Mouse (Mus musculus) CH12.LX (cell line): Measurements from ENCODE around the gene Btbd2. TPM values are rescaled to one million over a fixed set of nuclear protein-coding genes. Genes with fewer than 3 reads are reported as not detected.

ENCODE experiments used
- DNase-seq: peaks from one replicate; pipeline ENCODE4 v3.0.0-alpha.2; 2013; ENCODE audit errors: extremely low read depth
- H3K27ac ChIP-seq: 2 replicates; pipeline ENCODE4 v1.5.1; 2012; ENCODE audit warnings: low read depth, mild to moderate bottlenecking, control low read depth, moderate library complexity; ENCODE audit not compliant: insufficient read depth
- H3K27me3 ChIP-seq: replicated peaks from 2 replicates; pipeline ENCODE3; 2012; ENCODE audit warnings: inconsistent platforms
- H3K36me3 ChIP-seq, 2 experiments: replicated peaks in 1 of 2; 2 replicates each; pipeline versions ENCODE3 to v1.6.1; 2012; ENCODE audit warnings: inconsistent platforms in 1 of 2, low read length in 1 of 2, mild to moderate bottlenecking in 1 of 2, mixed read lengths in 1 of 2, moderate library complexity in 1 of 2; ENCODE audit not compliant: control insufficient read depth in 1 of 2, insufficient read depth in 1 of 2
- H3K4me1 ChIP-seq, 2 experiments: 2 replicates each; pipeline ENCODE4 v1.6.1; 2012; ENCODE audit warnings: inconsistent platforms in 1 of 2, moderate library complexity in 1 of 2; ENCODE audit not compliant: insufficient read depth in 2 of 2, control insufficient read depth in 1 of 2
- H3K4me2 ChIP-seq: 2 replicates; pipeline ENCODE4 v1.6.1; 2012; ENCODE audit warnings: low read depth, mild to moderate bottlenecking, control low read depth; ENCODE audit not compliant: poor library complexity, insufficient read depth, severe bottlenecking
- H3K4me3 ChIP-seq, 3 experiments: fragments of 150-350 bp in 1 of 3; sonication (generic) in 1 of 3; replicated peaks in 1 of 3; 2 replicates each; pipeline versions ENCODE3 to v1.5.1; 2011 to 2012; ENCODE audit warnings: low read depth in 2 of 3, low read length in 2 of 3, mild to moderate bottlenecking in 2 of 3, moderate library complexity in 2 of 3, control low read depth in 1 of 3, improper control_type of control experiment in 1 of 3, inconsistent platforms in 1 of 3, mixed read lengths in 1 of 3; ENCODE audit not compliant: poor library complexity in 1 of 3
- H3K79me2 ChIP-seq: replicated peaks from 2 replicates; pipeline ENCODE4 v1.6.1; 2012; ENCODE audit warnings: mild to moderate bottlenecking, moderate library complexity; ENCODE audit not compliant: control insufficient read depth, poor library complexity, insufficient read depth, severe bottlenecking; ENCODE audit errors: extremely low read depth
- H3K9ac ChIP-seq: 2 replicates; pipeline ENCODE4 v1.6.1; 2012; ENCODE audit warnings: low read depth, mild to moderate bottlenecking, control low read depth, moderate library complexity; ENCODE audit not compliant: insufficient read depth
- H3K9me3 ChIP-seq: replicated peaks from 2 replicates; pipeline ENCODE3; 2012; ENCODE audit warnings: low read length, inconsistent platforms, mixed read lengths
- BHLHE40 ChIP-seq: IDR thresholded peaks from 2 replicates; pipeline ENCODE4 v1.6.1; 2011; ENCODE audit warnings: mild to moderate bottlenecking, low read depth, low read length, improper control_type of control experiment
- CHD1 ChIP-seq: IDR thresholded peaks from 2 replicates; pipeline ENCODE4 v1.6.1; 2012; ENCODE audit warnings: low read depth, low read length, improper control_type of control experiment, inconsistent platforms
- CHD2 ChIP-seq: IDR thresholded peaks from 2 replicates; pipeline ENCODE4 v1.6.1; 2011; ENCODE audit warnings: low read length, improper control_type of control experiment
- CTCF ChIP-seq, 2 experiments: IDR thresholded peaks in 1 of 2; conservative IDR thresholded peaks in 1 of 2; 2 replicates each; pipeline ENCODE4 v1.5.1; 2011 to 2012; ENCODE audit warnings: low read depth in 2 of 2, low read length in 2 of 2, improper control_type of control experiment in 1 of 2, inconsistent platforms in 1 of 2, mild to moderate bottlenecking in 1 of 2, moderate library complexity in 1 of 2
- E2F4 ChIP-seq: IDR thresholded peaks from 2 replicates; pipeline ENCODE4 v1.6.1; 2011; ENCODE audit warnings: low read depth, low read length, improper control_type of control experiment; ENCODE audit not compliant: insufficient replicate concordance
- ELF1 ChIP-seq: IDR thresholded peaks from 2 replicates; pipeline ENCODE4 v1.6.1; 2014; ENCODE audit warnings: low read depth, mild to moderate bottlenecking, inconsistent platforms, low read length, improper control_type of control experiment
- EP300 ChIP-seq: IDR thresholded peaks from 2 replicates; pipeline ENCODE4 v1.6.1; 2011; ENCODE audit warnings: low read length, improper control_type of control experiment
- ETS1 ChIP-seq: conservative IDR thresholded peaks from 2 replicates; pipeline ENCODE4 v1.6.1; 2012; ENCODE audit warnings: low read depth, mild to moderate bottlenecking, inconsistent platforms, low read length, improper control_type of control experiment, moderate library complexity
- GABPA ChIP-seq: IDR thresholded peaks from 2 replicates; pipeline ENCODE4 v1.6.1; 2012; ENCODE audit warnings: low read depth, low read length, improper control_type of control experiment, inconsistent platforms; ENCODE audit not compliant: insufficient replicate concordance
- HCFC1 ChIP-seq: IDR thresholded peaks from 2 replicates; pipeline ENCODE4 v1.6.1; 2012; ENCODE audit warnings: low read depth, mild to moderate bottlenecking, inconsistent platforms, low read length, improper control_type of control experiment
- JUN ChIP-seq: IDR thresholded peaks from 2 replicates; pipeline ENCODE4 v1.6.1; 2011; ENCODE audit warnings: low read depth, mild to moderate bottlenecking, low read length, improper control_type of control experiment, moderate library complexity; ENCODE audit not compliant: insufficient read depth
- JUND ChIP-seq: conservative IDR thresholded peaks from 2 replicates; pipeline ENCODE4 v1.6.1; 2011; ENCODE audit warnings: low read depth, low read length, improper control_type of control experiment
- MAFK ChIP-seq: IDR thresholded peaks from 2 replicates; pipeline ENCODE4 v1.6.1; 2011; ENCODE audit warnings: low read length, improper control_type of control experiment; ENCODE audit not compliant: insufficient replicate concordance
- MAX ChIP-seq: IDR thresholded peaks from 2 replicates; pipeline ENCODE4 v1.6.1; 2011; ENCODE audit warnings: low read length, improper control_type of control experiment
- MEF2A ChIP-seq: IDR thresholded peaks from 2 replicates; pipeline ENCODE4 v1.6.1; 2014; ENCODE audit warnings: low read depth, mild to moderate bottlenecking, inconsistent platforms, low read length, improper control_type of control experiment, borderline replicate concordance
- MXI1 ChIP-seq: IDR thresholded peaks from 2 replicates; pipeline ENCODE4 v1.6.1; 2011; ENCODE audit warnings: mild to moderate bottlenecking, low read depth, low read length, improper control_type of control experiment
- MYC ChIP-seq: IDR thresholded peaks from 2 replicates; pipeline ENCODE4 v1.6.1; 2011; ENCODE audit warnings: low read depth, mild to moderate bottlenecking, improper control_type of control experiment, low read length
- NELFE ChIP-seq: IDR thresholded peaks from 2 replicates; pipeline ENCODE4 v1.6.1; 2011; ENCODE audit warnings: low read depth, low read length, improper control_type of control experiment
- NRF1 ChIP-seq: IDR thresholded peaks from 2 replicates; pipeline ENCODE4 v1.6.1; 2014; ENCODE audit warnings: low read depth, mild to moderate bottlenecking, inconsistent platforms, low read length, improper control_type of control experiment, moderate library complexity
- PAX5 ChIP-seq: IDR thresholded peaks from 2 replicates; pipeline ENCODE4 v1.6.1; 2012; ENCODE audit warnings: low read length, inconsistent platforms, mixed read lengths
- POLR2AphosphoS2 ChIP-seq: IDR thresholded peaks from 2 replicates; pipeline ENCODE4 v1.6.1; 2011; ENCODE audit warnings: low read depth, low read length, improper control_type of control experiment
- RAD21 ChIP-seq: IDR thresholded peaks from 2 replicates; pipeline ENCODE4 v1.6.1; 2011; ENCODE audit warnings: low read depth, mild to moderate bottlenecking, low read length, improper control_type of control experiment, moderate library complexity
- RCOR1 ChIP-seq: conservative IDR thresholded peaks from 2 replicates; pipeline ENCODE4 v1.6.1; 2012; ENCODE audit warnings: low read depth, mild to moderate bottlenecking, inconsistent platforms, low read length, improper control_type of control experiment
- SIN3A ChIP-seq: IDR thresholded peaks from 2 replicates; pipeline ENCODE4 v1.6.1; 2012; ENCODE audit warnings: low read length, improper control_type of control experiment, inconsistent platforms
- SMC3 ChIP-seq: IDR thresholded peaks from 2 replicates; pipeline ENCODE4 v1.6.1; 2011; ENCODE audit warnings: low read depth, low read length, improper control_type of control experiment
- TBP ChIP-seq: conservative IDR thresholded peaks from 2 replicates; pipeline ENCODE4 v1.6.1; 2011; ENCODE audit warnings: low read depth, low read length, improper control_type of control experiment
- UBTF ChIP-seq: IDR thresholded peaks from 2 replicates; pipeline ENCODE4 v1.6.1; 2012; ENCODE audit warnings: low read depth, mild to moderate bottlenecking, inconsistent platforms, low read length, improper control_type of control experiment, moderate library complexity
- USF1 ChIP-seq: IDR thresholded peaks from 2 replicates; pipeline ENCODE4 v1.6.1; 2014; ENCODE audit warnings: low read depth, mild to moderate bottlenecking, inconsistent platforms, low read length, improper control_type of control experiment
- USF2 ChIP-seq: conservative IDR thresholded peaks from 2 replicates; pipeline ENCODE4 v1.6.1; 2011; ENCODE audit warnings: low read depth, low read length, improper control_type of control experiment
- ZC3H11A ChIP-seq: IDR thresholded peaks from 2 replicates; pipeline ENCODE4 v1.6.1; 2012; ENCODE audit warnings: low read depth, mild to moderate bottlenecking, inconsistent platforms, low read length, improper control_type of control experiment
- ZKSCAN1 ChIP-seq: IDR thresholded peaks from 2 replicates; pipeline ENCODE4 v1.6.1; 2012; ENCODE audit warnings: low read depth, inconsistent platforms, low read length, improper control_type of control experiment, borderline replicate concordance
- ZMIZ1 ChIP-seq: IDR thresholded peaks from 2 replicates; pipeline ENCODE4 v1.6.1; 2012; ENCODE audit warnings: low read depth, mild to moderate bottlenecking, inconsistent platforms, low read length, improper control_type of control experiment
- ZNF384 ChIP-seq: IDR thresholded peaks from 2 replicates; pipeline ENCODE4 v1.6.1; 2012; ENCODE audit warnings: low read depth, low read length, improper control_type of control experiment, inconsistent platforms
- dilution Hi-C: fragments of 300-500 bp; cut with MboI; formaldehyde crosslinking; loops from 2 replicates; pipeline ENCODE4 v1.14.3; 2020; ENCODE audit warnings: low sequenced_read_pairs; ENCODE audit not compliant: extremely low pct_unique_long_range_greater_than_20kb, extremely low pct_ligation_motif_present
- in situ Hi-C: fragments of 300-500 bp; cut with MboI; formaldehyde crosslinking; loops from 3 replicates; pipeline ENCODE4 v1.14.3; 2019; ENCODE audit warnings: low sequenced_read_pairs, low pct_ligation_motif_present, low pct_unique_long_range_greater_than_20kb, mixed read lengths
- polyA plus RNA-seq: library from polyadenylated mRNA; unstranded; fragments of >175 nt; gene quantifications from 2 replicates; pipeline ENCODE4 v1.2.1, GENCODE M21; 2012; ENCODE audit warnings: low read depth; ENCODE audit not compliant: insufficient read length
- total RNA-seq, 2 experiments: library from RNA; depleted of rRNA; stranded (reverse); fragments of 300-350 nt in 1 of 2; fragments of >200 nt in 1 of 2; gene quantifications; 2 replicates each; pipeline ENCODE4 v1.2.3; 2012 to 2014

Btbd2 gene
- total and polyA plus RNA-seq, 3 experiments, result 11.1 to 26.2 (median 19.4) TPM

DNA sequence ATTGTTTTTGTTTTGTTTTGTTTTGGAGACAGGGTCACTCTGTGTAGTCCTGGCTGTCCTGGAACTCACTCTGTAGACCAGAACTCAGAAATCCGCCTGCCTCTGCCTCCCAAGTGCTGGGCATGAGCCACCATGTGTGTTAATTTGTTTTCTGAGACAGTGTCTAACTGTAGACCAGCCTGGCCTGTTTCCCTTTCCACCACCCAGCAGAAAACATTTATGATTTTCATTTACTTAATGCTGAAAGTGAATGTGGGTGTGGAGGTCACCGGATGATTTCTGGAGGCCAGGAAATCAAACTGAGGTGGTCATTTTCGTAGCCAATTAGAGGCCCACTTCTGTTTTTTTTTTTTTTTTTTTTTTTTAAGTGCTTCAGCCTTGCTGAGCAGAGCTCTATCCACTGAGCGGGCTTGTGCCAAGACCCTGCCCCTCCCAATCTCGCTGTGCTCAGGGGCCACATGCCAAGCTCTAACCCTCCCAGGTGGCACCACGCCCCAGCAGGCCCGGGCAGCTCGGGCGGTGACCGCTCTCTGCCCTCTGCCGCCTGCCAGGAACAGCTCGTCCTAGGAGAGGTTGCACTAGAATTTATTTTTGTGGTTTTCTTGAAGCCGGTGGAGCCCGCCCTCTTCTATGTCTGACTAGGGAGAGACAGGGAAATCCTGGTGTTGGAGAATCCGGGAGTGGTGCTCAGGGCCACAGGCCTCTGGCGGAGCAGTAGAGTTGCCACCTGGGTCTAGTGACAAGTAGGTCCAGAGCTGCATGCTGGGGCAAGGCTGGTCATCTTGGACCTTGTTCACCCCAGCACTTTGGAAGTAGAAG, 7.5 kb upstream of the Btbd2 start (continued):
- TF ChIP-seq ELF1 (0 out of 2 replicates have a peak, but pooled peaks have one; percentile 28), E2F4 (no peak), MAFK (no peak), TBP (no peak), JUN (no peak)

DNA sequence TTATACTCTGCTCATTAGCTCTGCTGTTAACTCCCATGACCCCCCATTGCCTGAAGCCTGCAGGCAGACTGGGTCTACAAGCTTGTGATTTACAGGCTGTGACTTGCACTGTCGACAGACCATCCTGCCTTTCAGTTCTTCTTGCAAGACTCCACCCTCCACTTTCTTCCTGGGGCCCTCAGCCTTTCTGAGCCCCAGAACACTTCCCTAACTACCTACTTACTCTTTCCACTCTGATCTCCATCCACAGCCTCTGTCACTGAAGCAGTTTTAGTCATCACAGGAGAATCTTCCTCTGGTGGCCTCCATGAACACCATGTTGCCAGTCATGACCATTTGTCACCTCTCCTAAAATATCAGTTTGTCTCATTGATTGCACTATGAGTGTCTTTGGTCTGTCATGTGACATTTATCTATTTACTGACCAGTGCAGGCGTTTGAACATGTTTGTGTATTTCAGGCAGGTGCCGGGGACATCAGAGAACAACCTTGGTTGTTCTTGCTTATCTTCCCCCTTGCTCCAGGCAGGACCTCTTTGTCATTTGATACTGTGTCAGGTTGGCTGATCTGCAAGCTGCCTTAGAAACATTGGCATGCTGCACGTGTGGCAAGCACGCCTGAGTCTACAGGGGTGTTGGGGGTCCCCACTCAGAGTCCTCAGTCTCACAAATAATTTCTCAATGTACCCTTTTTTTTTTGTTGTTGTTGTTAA, 6.8 kb upstream of the Btbd2 start:
- dilution Hi-C loops, result no loop called here
- Histone ChIP-seq H3K36me3 (peaks cover 32 to 35% of the 10 kb centered on the region in 2 experiments), H3K4me1 (peaks cover 8 to 66% of the 10 kb centered on the region in 2 experiments), H3K4me3 (no peak overlapping the region), H3K4me2 (peak overlapping the region; percentile 26), H3K27ac (peak overlapping the region; percentile 88), H3K79me2 (no peaks in the 10 kb centered on the region), H3K27me3 (no peaks in the 10 kb centered on the region), H3K9ac (peak overlapping the region; percentile 36), H3K9me3 (no peaks in the 10 kb centered on the region)
- peak; percentile 83 for DNase-seq
- in situ Hi-C loops, result no loop called here
- TF ChIP-seq HCFC1 (no peak), ELF1 (peak; percentile 16; the same call in 1 of the 2 replicates), GABPA (no peak), NRF1 (no peak), SMC3 (no peak), ZKSCAN1 (no peak), CTCF (conservative IDR thresholded peaks at IDR 0.05 in 1 of 2, IDR thresholded peaks at IDR 0.05 in 1 of 2; ENCODE audit: low read depth in 2 of 2, low read length in 2 of 2) (no peak), UBTF (no peak), USF2 (peak; percentile 62), MAFK (no peak), SIN3A (no peak; the same call in 1 of the 2 replicates), JUND (no peak; the same call in 1 of the 2 replicates), CHD1 (peak; percentile 76; the same call in 1 of the 2 replicates), MEF2A (peak; percentile 96), CHD2 (no peak; the same call in 1 of the 2 replicates), TBP (0 out of 2 replicates have a peak, but pooled peaks have one; percentile 10), PAX5 (no peak), ETS1 (peak; percentile 75), USF1 (peak; percentile 46), RCOR1 (no peak), MYC (no peak), BHLHE40 (peak; percentile 90), ZC3H11A (no peak), MXI1 (peak; percentile 75), POLR2AphosphoS2 (no peak; the same call in 1 of the 2 replicates), E2F4 (no peak), ZMIZ1 (no peak), RAD21 (no peak), ZNF384 (peak; percentile 11; the same call in 1 of the 2 replicates), EP300 (peak; percentile 58; the same call in 1 of the 2 replicates), MAX (0 out of 2 replicates have a peak, but pooled peaks have one; percentile 25), NELFE (peak; percentile 8; the same call in 1 of the 2 replicates)
